Mouse (Mus musculus) brown adipose tissue, adult 24 weeks (tissue): Measurements from ENCODE around the gene Apaf1. TPM values are rescaled to one million over a fixed set of nuclear protein-coding genes. Genes with fewer than 3 reads are reported as not detected.

Source experiments
- H3K27ac ChIP-seq: fragments of 200-500 bp; replicated peaks from 2 replicates; pipeline ENCODE4 v1.5.1; 2012; ENCODE audit warnings: low read depth, mild to moderate bottlenecking, low read length
- H3K4me1 ChIP-seq: fragments of 200-500 bp; 2 replicates; pipeline ENCODE4 v1.6.1; 2012; ENCODE audit warnings: low read length, mixed read lengths; ENCODE audit not compliant: control insufficient read depth, insufficient read depth, insufficient read length
- H3K4me3 ChIP-seq: fragments of 200-500 bp; 2 replicates; pipeline ENCODE4 v1.5.1; 2012; ENCODE audit warnings: low read depth, mild to moderate bottlenecking, low read length, moderate library complexity; ENCODE audit not compliant: insufficient read depth
- polyA plus RNA-seq: library from polyadenylated mRNA; stranded (reverse); fragments of >200 nt; gene quantifications from 2 replicates; pipeline ENCODE4 v1.2.4, GENCODE M21; 2012; ENCODE audit not compliant: missing spikeins, insufficient read depth, insufficient read length

Apaf1 gene
- polyA plus RNA-seq, 1 experiment, result 2.5 TPM

DNA sequence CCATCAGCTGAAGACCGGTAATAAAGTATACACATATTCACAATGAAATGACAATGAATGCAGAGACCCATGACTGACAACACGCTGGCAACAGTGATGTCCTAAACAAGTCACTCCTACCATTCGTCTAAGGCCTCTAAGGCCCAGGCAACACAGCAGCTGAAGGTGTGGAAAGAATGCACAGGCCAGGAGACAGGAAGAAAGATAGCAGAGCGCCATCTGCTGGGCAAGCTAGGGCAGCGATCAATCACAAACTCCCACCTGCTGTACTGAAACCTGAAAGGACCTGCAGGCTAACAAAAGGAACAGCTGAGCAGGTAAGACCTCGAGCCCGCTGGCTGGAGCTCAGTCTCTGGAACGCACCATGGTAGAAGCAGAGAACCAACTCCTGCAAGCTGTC, 48.6 kb downstream of the Apaf1 start:
- no peak overlapping the region for H3K27ac ChIP-seq
- no peak overlapping the region for H3K4me3 ChIP-seq
- H3K4me1 ChIP-seq, result peaks cover 2% of the 10 kb centered on the region; the same call in 1 of the 2 replicates

DNA sequence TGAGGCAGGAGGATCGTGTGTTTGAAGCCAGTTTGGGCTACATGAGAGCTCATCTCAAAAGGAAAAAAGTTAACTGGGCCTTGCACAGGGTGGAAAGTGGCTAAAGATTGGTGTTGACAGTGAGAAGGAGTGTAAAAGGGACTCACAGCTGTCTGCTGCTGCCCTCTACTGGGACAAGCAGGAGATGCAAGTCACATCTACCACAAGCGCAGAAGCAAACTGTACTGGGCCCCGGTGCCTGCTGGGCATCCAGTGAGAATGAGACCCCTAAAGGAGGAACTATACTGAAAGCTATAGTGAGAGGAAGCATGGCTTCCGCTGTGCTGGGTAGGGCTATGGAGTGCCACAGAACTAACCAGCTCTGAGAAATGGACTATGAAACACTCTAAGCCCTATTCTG, 50.2 kb downstream of the Apaf1 start:
- no peak overlapping the region for H3K4me3 ChIP-seq
- H3K4me1 ChIP-seq, result peaks cover 2% of the 10 kb centered on the region; the same call in 1 of the 2 replicates
- H3K27ac ChIP-seq, result no peak overlapping the region

DNA sequence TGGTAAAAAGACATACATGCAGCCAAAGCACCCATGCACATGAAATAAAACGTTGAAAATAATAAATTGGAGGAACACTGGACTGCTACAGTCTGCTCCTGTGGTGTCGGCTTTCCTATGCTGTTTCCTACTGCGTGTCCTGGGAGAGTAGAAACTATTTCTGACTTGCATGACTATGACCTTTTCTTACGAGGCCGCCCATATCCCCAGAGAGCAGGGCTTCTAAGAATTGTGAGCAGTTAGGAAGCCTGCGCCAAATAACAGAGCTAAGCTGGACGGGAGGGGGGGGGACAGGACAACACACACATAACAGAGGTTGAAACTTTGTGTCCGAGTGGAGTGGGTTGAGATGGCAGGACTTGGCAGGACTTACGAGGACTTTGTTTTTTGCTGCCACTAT, 51.4 kb downstream of the Apaf1 start:
- Histone ChIP-seq H3K27ac (no peak overlapping the region), H3K4me1 (peaks cover 2% of the 10 kb centered on the region; the same call in 1 of the 2 replicates), H3K4me3 (no peak overlapping the region)

DNA sequence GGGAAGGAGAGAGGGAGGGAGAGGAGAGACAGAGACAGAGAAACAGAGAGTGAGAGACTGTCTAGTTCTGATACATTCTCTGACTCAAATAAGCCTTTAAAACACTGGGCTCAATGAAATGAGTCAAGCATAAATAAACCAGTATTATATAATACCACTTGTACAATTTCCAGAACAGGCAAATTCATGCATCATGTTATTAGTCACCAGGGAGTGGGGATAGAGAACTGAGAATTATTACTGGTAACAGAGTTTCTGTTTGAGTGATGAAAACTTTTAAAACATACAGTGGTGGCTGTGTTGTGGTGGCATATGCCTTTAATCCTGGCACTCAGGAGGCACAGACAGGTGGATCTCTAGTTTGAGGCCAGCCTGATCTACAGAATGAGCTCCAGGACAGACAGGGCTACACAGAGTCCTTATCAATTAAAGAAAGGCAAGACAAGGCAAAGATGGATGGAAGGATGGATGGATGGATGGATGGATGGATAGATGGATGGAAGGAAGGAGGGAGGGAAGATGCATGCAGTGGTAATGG, 53.5 kb downstream of the Apaf1 start:
- Histone ChIP-seq H3K27ac (no peak overlapping the region), H3K4me1 (peaks cover 2% of the 10 kb centered on the region; the same call in 1 of the 2 replicates), H3K4me3 (no peak overlapping the region)

DNA sequence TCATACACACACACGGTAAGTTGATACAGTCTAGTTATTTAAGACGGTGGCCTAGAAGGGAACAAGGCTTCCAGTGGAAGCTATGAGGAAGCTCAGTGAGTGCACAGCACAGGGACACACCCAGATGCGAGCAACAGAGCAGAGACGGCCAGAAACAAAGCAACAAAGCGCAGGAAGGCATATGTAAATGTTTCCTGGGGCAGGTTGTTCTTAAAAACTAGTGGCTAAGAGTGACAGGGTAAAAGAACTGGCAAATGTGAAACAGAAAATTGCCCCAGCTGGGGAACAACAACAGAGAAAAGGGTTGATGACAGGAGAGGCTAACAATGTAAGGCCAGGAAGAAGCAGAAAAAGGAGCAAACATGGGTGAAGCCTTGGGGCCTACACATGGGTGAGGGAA, 54.6 kb downstream of the Apaf1 start:
- Histone ChIP-seq H3K27ac (no peak overlapping the region), H3K4me3 (no peak overlapping the region), H3K4me1 (peaks cover 2% of the 10 kb centered on the region; the same call in 1 of the 2 replicates)

DNA sequence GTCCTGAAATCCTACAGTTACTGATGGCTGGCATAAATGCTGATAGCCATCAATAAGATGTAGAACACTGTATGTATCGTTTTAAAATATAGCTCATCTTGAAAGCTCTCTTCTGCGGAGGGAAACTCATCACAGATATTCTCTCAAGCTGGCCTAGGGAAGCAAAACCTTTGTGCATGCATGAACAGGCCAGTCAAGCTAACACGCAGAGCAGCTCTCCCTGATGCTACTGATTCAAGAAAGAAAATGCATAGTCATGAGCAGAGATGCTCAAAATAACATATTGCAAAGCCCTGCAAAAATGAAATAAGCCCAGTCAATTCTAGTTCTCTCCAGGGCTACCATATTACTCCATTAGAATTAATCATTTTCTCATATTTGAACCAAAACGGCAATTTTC, 55.1 kb downstream of the Apaf1 start:
- Histone ChIP-seq H3K4me1 (peaks cover 2% of the 10 kb centered on the region; the same call in 1 of the 2 replicates), H3K27ac (no peak overlapping the region), H3K4me3 (no peak overlapping the region)

DNA sequence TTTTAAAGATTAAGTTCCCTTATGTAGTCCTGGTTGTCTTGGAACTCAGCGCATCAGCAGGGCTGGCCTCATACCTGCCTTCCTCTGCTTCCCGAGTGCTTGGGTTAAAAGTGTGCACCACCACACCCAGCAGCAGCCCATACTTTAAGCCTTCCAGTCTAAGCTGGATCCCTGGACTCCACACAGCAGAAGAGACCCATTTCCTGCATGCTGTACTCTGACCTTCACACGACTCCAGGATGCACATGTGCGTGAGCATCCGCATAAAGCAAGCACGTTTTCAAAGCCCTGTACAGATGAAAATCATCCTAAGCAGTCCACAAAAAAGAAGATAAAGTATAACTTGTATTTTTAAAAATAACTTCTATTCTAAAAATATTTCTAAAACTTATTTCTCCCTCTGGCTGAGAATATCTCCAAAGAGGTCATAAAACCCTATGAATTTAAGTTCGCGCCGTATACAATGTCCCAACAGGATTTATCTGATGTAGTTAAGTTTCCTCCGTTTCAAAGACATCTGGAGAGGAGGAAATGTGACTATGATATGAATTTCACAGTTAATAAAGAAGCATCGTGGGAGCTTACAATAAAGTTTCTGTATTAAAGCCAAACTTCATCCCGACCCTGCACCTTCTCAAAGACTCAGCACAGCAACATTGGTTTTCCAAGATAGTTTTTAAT, 76.6 kb downstream of the Apaf1 start:
- Histone ChIP-seq H3K27ac (no peak overlapping the region), H3K4me3 (no peak overlapping the region), H3K4me1 (no peaks in the 10 kb centered on the region)

DNA sequence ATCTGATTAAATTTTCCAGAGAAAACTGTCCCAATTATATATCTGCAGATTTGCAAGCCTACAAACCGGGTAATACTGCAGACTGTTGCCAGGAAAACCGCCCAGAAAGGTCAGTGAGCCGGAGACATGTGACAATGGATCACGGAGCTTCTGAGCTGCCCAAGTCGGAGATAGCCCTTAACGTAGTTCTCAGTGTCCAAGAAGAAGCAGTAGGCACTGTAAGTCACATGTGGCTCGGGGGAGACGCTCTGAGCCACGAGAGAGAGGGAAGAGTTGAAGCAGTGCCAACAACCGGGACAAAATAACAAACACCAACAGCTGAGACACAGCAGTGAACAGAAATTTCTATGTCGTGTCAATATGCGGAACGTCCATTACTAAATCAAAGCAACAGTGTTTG, 81.1 kb downstream of the Apaf1 start:
- 0 out of 2 replicates have a peak overlapping the region, but pooled peaks have one; percentile 2 for H3K4me3 ChIP-seq
- no peak overlapping the region for H3K27ac ChIP-seq
- no peaks in the 10 kb centered on the region for H3K4me1 ChIP-seq

DNA sequence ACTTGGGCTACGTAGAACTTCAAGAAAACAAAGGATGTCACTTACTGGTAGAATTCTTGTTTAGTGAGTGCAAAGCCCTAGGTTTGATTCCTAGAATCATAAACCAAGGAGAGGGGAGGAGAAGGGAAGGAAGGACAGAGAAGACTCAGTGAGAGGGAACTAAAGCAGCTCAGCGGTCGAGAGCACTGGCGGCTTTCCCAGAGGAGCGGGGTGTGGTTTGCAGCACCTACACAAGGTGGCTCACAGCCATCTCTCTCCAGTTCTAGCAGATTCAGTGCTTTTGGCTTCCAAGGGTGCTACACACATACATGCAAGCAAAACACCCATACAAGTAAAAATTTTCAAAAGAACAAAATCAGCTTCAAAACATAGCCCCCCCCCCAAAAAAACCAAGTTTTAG, 82.7 kb downstream of the Apaf1 start:
- H3K27ac ChIP-seq, result no peak overlapping the region
- no peaks in the 10 kb centered on the region for H3K4me1 ChIP-seq

DNA sequence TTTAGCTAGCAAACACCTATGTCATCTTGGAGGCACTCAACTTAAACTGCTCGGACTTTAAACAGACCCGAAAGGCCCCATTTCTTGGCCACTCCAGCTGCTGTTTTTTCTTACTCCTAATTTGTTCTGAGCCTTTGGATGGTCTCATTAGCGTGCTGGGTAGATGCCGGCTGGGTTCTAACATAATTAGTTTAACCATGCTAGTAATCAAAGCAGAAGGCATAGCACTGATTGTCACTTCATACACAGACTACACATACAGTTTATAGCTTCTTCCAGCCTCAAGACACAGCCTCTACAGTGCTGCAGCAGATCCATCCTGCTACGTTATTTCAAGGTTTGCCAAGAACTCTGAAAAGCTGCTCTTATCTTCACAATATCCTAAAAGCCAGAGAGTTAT, 88.7 kb downstream of the Apaf1 start:
- Histone ChIP-seq H3K4me3 (no peak overlapping the region), H3K27ac (no peak overlapping the region)

More for the DNA sequence above, 82.7 kb downstream of the Apaf1 start:
- no peak overlapping the region for H3K4me3 ChIP-seq

DNA sequence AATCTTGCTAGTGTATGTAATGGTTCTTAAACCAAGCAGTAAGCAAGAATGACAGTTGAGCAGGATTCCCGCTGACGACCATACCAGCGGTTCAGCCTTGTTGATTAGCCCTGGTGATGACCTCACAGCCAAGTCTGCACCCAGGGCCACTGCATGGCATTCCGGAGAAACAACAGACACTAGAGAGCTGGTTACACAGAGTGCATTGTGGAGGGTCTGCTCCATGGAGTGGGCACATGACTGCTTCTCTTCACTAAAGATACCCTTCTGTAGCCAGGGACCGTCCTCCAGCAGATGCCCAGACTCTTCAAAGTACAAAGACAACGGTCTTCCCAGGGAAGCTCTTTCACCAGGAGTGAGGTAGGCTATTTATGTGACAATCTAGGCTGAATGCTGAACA, 90.3 kb downstream of the Apaf1 start:
- Histone ChIP-seq H3K4me3 (no peak overlapping the region), H3K4me1 (no peaks in the 10 kb centered on the region), H3K27ac (no peak overlapping the region)

More for the DNA sequence above, 88.7 kb downstream of the Apaf1 start:
- no peaks in the 10 kb centered on the region for H3K4me1 ChIP-seq

DNA sequence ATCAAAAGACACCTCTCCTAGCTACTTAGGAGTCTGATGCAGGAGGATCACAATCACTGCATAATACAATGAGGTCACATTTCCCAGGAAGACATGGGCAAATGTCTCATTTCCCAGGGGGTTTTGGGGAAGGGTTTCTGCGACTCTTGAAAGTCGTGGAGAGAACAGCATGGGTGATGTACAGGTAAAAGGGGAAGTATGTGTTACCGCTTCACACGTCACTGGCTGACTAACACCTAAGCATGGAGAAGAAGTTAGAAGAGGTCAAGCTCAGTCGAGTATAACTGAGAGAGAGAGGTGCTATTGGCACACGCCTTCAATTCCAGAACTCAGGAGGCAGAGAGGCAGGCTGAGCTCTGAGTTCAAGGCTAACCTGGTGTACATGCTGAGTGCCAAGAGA, 92.2 kb downstream of the Apaf1 start:
- no peak overlapping the region for H3K27ac ChIP-seq
- no peaks in the 10 kb centered on the region for H3K4me1 ChIP-seq
- H3K4me3 ChIP-seq, result no peak overlapping the region

DNA sequence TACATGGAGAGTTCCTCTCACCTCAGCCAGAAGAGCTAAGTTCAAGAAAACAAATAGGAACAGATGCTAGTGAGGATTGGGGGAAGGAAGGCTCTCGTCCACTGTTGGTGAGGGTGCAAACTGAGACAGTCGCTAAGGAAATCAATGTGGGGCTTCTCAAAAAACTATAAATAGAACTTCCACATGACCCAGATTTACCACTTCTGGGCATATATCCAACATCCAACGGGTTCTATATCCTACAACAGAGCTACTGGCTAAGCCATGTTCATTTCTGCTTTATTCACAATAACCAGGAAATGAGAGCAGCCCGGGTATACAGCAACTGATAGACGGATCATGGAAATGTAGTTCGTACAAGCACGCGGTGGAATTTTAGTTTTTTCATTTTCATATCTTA, 99.5 kb downstream of the Apaf1 start:
- Histone ChIP-seq H3K4me3 (no peak overlapping the region), H3K4me1 (no peaks in the 10 kb centered on the region), H3K27ac (no peak overlapping the region)

DNA sequence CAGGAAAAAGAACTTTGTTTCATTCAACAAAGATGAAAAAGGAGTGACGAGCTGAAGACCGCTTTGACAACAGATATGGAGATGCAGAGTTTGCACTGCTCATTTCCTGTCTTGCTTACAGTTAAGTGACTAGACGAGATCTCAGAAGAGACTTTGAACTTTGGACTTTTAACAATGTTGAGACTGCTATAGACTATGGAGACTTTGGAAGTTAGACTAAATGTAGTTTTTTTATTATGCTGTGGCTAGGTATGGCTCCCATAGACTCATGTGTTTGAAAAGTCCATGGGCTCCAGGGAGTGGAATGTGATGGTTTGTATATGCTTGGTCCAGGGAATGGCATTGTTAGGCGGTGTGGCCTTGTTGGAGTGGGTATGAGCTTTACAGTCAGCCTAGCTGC, 100.8 kb downstream of the Apaf1 start:
- no peaks in the 10 kb centered on the region for H3K4me1 ChIP-seq
- no peak overlapping the region for H3K27ac ChIP-seq
- no peak overlapping the region for H3K4me3 ChIP-seq

DNA sequence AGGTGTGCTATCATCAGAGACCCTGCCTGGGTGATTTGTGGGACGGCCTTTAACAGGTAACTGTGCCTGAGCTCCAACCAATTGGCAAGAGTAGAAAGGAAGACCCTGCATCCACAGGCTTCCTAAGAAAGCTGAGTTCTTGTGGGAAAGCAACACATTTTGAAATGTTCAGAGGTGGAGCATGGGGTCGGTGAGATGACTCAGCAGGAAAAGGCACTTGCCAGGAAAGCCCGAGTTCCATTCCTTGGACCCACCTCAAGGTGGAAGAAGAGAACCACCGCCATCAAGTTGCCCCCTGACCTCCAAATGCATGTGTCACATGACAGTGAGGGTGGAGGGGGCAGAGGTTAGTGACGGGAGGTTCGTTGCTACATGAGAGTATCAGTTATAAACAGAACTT, 108.1 kb downstream of the Apaf1 start:
- Histone ChIP-seq H3K27ac (no peak overlapping the region), H3K4me3 (no peak overlapping the region), H3K4me1 (no peaks in the 10 kb centered on the region)

DNA sequence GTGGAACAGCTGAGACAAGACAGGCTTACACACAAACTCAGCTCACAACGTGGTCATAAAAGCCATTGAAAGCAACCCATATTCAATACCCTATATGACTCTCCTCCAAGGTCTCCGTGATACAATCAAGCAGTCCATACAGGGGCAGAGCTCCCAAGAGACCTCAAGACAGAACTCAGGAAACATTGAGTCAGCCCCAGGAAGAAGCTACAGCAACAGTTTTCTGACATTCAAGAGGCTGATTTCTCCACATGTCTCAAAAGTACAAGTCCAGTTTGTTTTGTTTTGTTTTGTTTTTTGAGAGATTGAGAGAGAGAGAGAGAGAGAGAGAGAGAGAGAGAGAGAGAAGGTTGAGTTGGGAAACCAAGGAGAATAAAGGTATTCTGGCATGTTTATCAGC, 108.5 kb downstream of the Apaf1 start:
- no peaks in the 10 kb centered on the region for H3K4me1 ChIP-seq
- no peak overlapping the region for H3K4me3 ChIP-seq
- no peak overlapping the region for H3K27ac ChIP-seq
